Comparison of ENCODE assay signal across 11 mouse cellular contexts in the genomic region with DNA sequence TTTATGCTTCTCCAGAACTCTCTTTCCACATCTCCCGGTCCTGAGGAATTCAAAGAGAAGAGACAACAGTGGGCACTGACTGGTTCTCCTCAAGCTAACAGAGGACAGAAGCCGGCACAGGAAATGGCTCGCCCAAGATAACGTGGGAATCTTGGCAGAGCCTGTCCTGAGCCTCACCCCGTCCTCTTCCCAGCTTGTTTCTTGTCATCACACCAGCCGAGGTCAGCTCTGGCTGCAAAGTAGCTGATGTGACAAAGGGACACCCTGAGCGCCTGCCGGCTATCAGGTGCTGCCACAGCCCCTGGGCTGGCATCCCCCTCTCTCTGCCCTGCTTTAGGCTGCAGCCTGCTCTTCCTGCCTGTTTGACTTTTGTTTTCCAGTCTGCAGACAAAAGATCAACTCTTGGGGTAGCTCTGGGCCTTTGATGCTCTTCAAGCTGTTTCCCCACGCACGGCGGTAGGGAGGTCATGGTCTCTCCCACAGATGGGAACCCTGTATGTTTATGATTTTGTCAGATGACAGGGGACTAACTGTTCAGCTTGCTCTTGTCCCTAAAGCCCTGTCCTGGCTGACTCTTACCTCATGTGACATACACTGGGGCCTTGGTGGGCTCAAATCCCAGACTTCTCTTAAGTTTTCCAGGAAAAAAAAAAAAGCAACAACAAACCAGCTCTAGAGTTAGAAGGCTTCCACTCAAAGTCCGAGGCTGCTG. TPM values are rescaled to one million over a fixed set of nuclear protein-coding genes. Genes with fewer than 3 reads are reported as not detected.
DNase-seq lines count a peak whose midpoint lies in the region; ATAC-seq and TF ChIP-seq lines count a peak whose summit lies in the region.
"Had no signal": no experiment of that assay in that cellular context is flagged by ENCODE, and none has a peak within 500 bp of the region (broad histone marks: within the 10 kb centered on the region; RNA-seq: fewer than 3 reads in every experiment).

No protein-coding gene starts in this region.

- no peak for TF ChIP-seq CTCF in liver, postnatal 0 days (IDR thresholded peaks at IDR 0.05; ENCODE audit: low read depth)

- no peak overlapping the region for H3K4me3 ChIP-seq in hindbrain, embryonic 10.5 days
- H3K4me3 ChIP-seq in hindbrain, embryonic 16.5 days (ENCODE audit: low read length): no peak overlapping the region
- H3K4me3 ChIP-seq in heart, embryonic 15.5 days: no peak overlapping the region
- no peak overlapping the region for H3K4me3 ChIP-seq in liver, postnatal 0 days (ENCODE audit: low read depth, low read length)
- H3K4me3 ChIP-seq: liver, embryonic 15.5 days had no signal

- H3K9ac ChIP-seq in hindbrain, embryonic 16.5 days (ENCODE audit: low read depth, low read length): no peak overlapping the region
- no peak overlapping the region for H3K9ac ChIP-seq in heart, embryonic 15.5 days
- no peak overlapping the region for H3K9ac ChIP-seq in liver, postnatal 0 days (replicated peaks)
- H3K9ac ChIP-seq: liver, embryonic 15.5 days had no signal

- H3K4me2 ChIP-seq in hindbrain, embryonic 16.5 days (ENCODE audit: low read length): no peak overlapping the region
- H3K4me2 ChIP-seq in heart, embryonic 15.5 days: peak overlapping the region; percentile 4
- no peak overlapping the region for H3K4me2 ChIP-seq in liver, postnatal 0 days (ENCODE audit: low read depth, low read length)
- H3K4me2 ChIP-seq: liver, embryonic 15.5 days had no signal

- 0 out of 2 replicates have a peak overlapping the region, but pooled peaks have one; percentile 29 for H3K27ac ChIP-seq in hindbrain, embryonic 10.5 days
- no peak overlapping the region for H3K27ac ChIP-seq in hindbrain, embryonic 16.5 days (ENCODE audit: low read depth, low read length)
- peak overlapping the region; percentile 54 for H3K27ac ChIP-seq in heart, embryonic 15.5 days
- H3K27ac ChIP-seq in liver, postnatal 0 days (ENCODE audit: low read depth): no peak overlapping the region; the same call in 1 of the 2 replicates
- H3K27ac ChIP-seq: liver, embryonic 15.5 days had no signal

- no peak for DNase-seq in hindbrain, embryonic 10.5 days (ENCODE audit: low spot score)
- DNase-seq in heart, adult 11 months: peak; percentile 98
- no peak for DNase-seq in liver, postnatal 0 days
- DNase-seq in retina, postnatal 1 day: no peak
- DNase-seq in left cerebral cortex, adult 18-20 months (ENCODE audit: low spot score in 2 of 2): no peak
- no peak for DNase-seq in right cerebral cortex, postnatal 14 days
- DNase-seq: cerebellum, adult 18-20 months; thymus, postnatal 36 days had no signal

- no peaks in the 10 kb centered on the region; the same call in 1 of the 2 replicates for H3K27me3 ChIP-seq in hindbrain, embryonic 10.5 days (ENCODE audit: insufficient read depth, poor library complexity, severe bottlenecking)
- H3K27me3 ChIP-seq in hindbrain, embryonic 16.5 days (replicated peaks; ENCODE audit: control insufficient read depth, insufficient read depth, low read length): no peaks in the 10 kb centered on the region
- H3K27me3 ChIP-seq in heart, embryonic 15.5 days: no peaks in the 10 kb centered on the region
- H3K27me3 ChIP-seq in liver, postnatal 0 days (ENCODE audit: insufficient read depth, low read length): no peaks in the 10 kb centered on the region

- H3K9me3 ChIP-seq in hindbrain, embryonic 10.5 days: no peaks in the 10 kb centered on the region
- H3K9me3 ChIP-seq in hindbrain, embryonic 16.5 days (ENCODE audit: control insufficient read depth, low read length): no peaks in the 10 kb centered on the region
- H3K9me3 ChIP-seq in heart, embryonic 15.5 days (replicated peaks): no peaks in the 10 kb centered on the region
- H3K9me3 ChIP-seq in liver, postnatal 0 days (ENCODE audit: low read length): no peaks in the 10 kb centered on the region
- H3K9me3 ChIP-seq: liver, embryonic 15.5 days had no signal

- TF ChIP-seq EP300 in liver, postnatal 0 days (IDR thresholded peaks at IDR 0.05; ENCODE audit: low read depth): no peak

- 62% methylated on average over 12 of the region's 12 CpGs for WGBS in hindbrain, embryonic 10.5 days
- WGBS in hindbrain, embryonic 16.5 days: 61% methylated on average over 12 of the region's 12 CpGs
- 20% methylated on average over 12 of the region's 12 CpGs for WGBS in heart, embryonic 15.5 days
- WGBS in liver, postnatal 0 days (ENCODE audit: insufficient replicate concordance): 31% methylated on average over 12 of the region's 12 CpGs

- no peak for ATAC-seq in hindbrain, embryonic 16.5 days
- peak; percentile 72 for ATAC-seq in heart, embryonic 15.5 days (replicated peaks; ENCODE audit: insufficient number of reproducible peaks, insufficient read depth, low FRiP score, low read depth)
- peak; percentile 55 for ATAC-seq in liver, postnatal 0 days

- H3K36me3 ChIP-seq in hindbrain, embryonic 10.5 days: no peaks in the 10 kb centered on the region
- H3K36me3 ChIP-seq in hindbrain, embryonic 16.5 days (ENCODE audit: control insufficient read depth, insufficient read depth, low read length): no peaks in the 10 kb centered on the region
- H3K36me3 ChIP-seq in heart, embryonic 15.5 days: no peaks in the 10 kb centered on the region
- H3K36me3 ChIP-seq in liver, postnatal 0 days (replicated peaks; ENCODE audit: insufficient read depth, low read length): no peaks in the 10 kb centered on the region
- H3K36me3 ChIP-seq: liver, embryonic 15.5 days had no signal

- peaks cover 17% of the 10 kb centered on the region for H3K4me1 ChIP-seq in hindbrain, embryonic 10.5 days (replicated peaks)
- no peaks in the 10 kb centered on the region for H3K4me1 ChIP-seq in hindbrain, embryonic 16.5 days (ENCODE audit: control insufficient read depth, insufficient read depth, low read depth, low read length)
- peaks cover 22% of the 10 kb centered on the region for H3K4me1 ChIP-seq in heart, embryonic 15.5 days (replicated peaks)
- no peaks in the 10 kb centered on the region for H3K4me1 ChIP-seq in liver, postnatal 0 days (ENCODE audit: insufficient read depth)
- H3K4me1 ChIP-seq: liver, embryonic 15.5 days had no signal

RNA-seq across cellular contexts. Expression of a gene that starts 14.8 kb away (rescaled TPM):
- 78.7 and 81.1 TPM in 2 replicates for polyA plus RNA-seq in hindbrain, embryonic 10.5 days (2016; fragmentation: Nextera tagmentation; extraction: Ambion mirVana)
- 61.4 and 61.6 TPM in 2 replicates for polyA plus RNA-seq in hindbrain, embryonic 16.5 days (2015; fragmentation: Nextera tagmentation; extraction: Ambion mirVana)
- polyA plus RNA-seq in heart, embryonic 15.5 days (2015; fragmentation: Nextera tagmentation; extraction: Ambion mirVana): 52.0 and 60.7 TPM in 2 replicates
- 33.9 and 35.0 TPM in 2 replicates for polyA plus RNA-seq in liver, postnatal 0 days (2015; fragmentation: Nextera tagmentation; extraction: Ambion mirVana)
- total RNA-seq in left cerebral cortex, adult 18-20 months (2021): 10 to 100 TPM; 56.0 to 59.9 TPM

RNA-seq across cellular contexts. Expression of a gene that starts 55.5 kb away (rescaled TPM):
- polyA plus RNA-seq in hindbrain, embryonic 10.5 days (2016; fragmentation: Nextera tagmentation; extraction: Ambion mirVana): 13.5 and 18.8 TPM in 2 replicates
- polyA plus RNA-seq in hindbrain, embryonic 16.5 days (2015; fragmentation: Nextera tagmentation; extraction: Ambion mirVana): 20.4 and 26.1 TPM in 2 replicates
- polyA plus RNA-seq in heart, embryonic 15.5 days (2015; fragmentation: Nextera tagmentation; extraction: Ambion mirVana): 30.8 and 38.1 TPM in 2 replicates
- 2.7 and 3.1 TPM in 2 replicates for polyA plus RNA-seq in liver, postnatal 0 days (2015; fragmentation: Nextera tagmentation; extraction: Ambion mirVana)
- total RNA-seq in left cerebral cortex, adult 18-20 months (2021): 1 to 10 TPM; 2.2 to 3.2 TPM

Comparison
In these comparisons a context has a peak if more than half of its experiments do, and no peak if none do; other contexts are left out.
1. H3K27ac ChIP-seq: peak in hindbrain, embryonic 10.5 days (single experiment) and heart, embryonic 15.5 days (single experiment); none in hindbrain, embryonic 16.5 days (single experiment) and liver, postnatal 0 days (single experiment).